Mouse (Mus musculus) MN1 (cell line): ENCODE results near the gene Eif3b.

Experiments used
- DNase-seq: peaks from one replicate; pipeline ENCODE4 v3.0.0-alpha.2; 2016; ENCODE audit warnings: low spot score

Gene Eif3b

GRCm38 (mm10) chr5:140491142-140491541 lies 72.0 kb downstream of the Eif3b start:
- no peak for DNase-seq

DNA sequence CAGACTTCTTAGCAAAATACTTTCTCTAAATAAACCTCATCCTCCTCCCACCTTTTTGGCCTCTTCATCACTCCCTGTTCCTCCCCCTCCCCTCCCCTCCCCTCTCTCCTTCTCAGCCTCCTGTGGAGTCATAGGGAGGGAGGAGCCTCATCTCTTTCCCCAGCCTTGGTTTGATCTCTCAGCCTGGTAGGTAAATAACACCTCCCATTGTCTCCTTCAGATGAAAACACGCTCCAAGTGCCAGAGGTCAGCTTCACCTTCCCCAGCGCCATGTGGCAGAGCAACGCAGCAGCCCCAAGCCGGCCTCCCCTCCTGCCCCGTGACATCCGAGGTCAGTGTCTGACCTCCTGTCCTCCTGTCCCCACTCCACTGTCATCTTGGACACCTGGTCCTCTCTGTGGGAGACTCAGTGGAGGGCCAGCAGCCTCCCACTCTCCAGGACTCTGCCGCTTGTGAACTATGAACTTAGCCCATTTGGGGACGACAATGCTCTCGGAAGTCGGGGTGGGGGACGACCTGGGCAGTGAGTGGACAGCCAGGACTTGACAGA lies 73.6 kb downstream of the Eif3b start:
- DNase-seq: no peak
